Mouse (Mus musculus): ENCODE measurements around the gene Oosp1. TPM values are rescaled to one million over a fixed set of nuclear protein-coding genes. Genes with fewer than 3 reads are reported as not detected.

Oosp1 gene
- polyA plus RNA-seq, 1 experiment, result not detected

- TF ChIP-seq POLR2A (IDR thresholded peaks at IDR 0.05; ENCODE audit: insufficient read depth, low read length) (no peak), CTCF (IDR thresholded peaks at IDR 0.05; ENCODE audit: low read depth, low read length) (no peak), EP300 (IDR thresholded peaks at IDR 0.05; ENCODE audit: insufficient read depth, low read depth, low read length) (no peak)
- H3K36me3 ChIP-seq (ENCODE audit: control insufficient read depth, insufficient read depth, low read length, poor library complexity, severe bottlenecking), result no peaks in the 10 kb centered on the region
- H3K9me3 ChIP-seq (replicated peaks; ENCODE audit: control insufficient read depth, insufficient read depth, low read length, poor library complexity, severe bottlenecking), result no peaks in the 10 kb centered on the region
- H3K27me3 ChIP-seq (ENCODE audit: control insufficient read depth, insufficient read depth, low read length, poor library complexity, severe bottlenecking), result no peaks in the 10 kb centered on the region
- H3K9ac ChIP-seq (ENCODE audit: low read depth, poor library complexity, severe bottlenecking), result no peak overlapping the region
- H3K4me1 ChIP-seq (ENCODE audit: control insufficient read depth, insufficient read depth, low read length), result no peaks in the 10 kb centered on the region
- H3K27ac ChIP-seq (ENCODE audit: insufficient read depth, low read length), result no peak overlapping the region
- H3K4me3 ChIP-seq (ENCODE audit: low read depth, low read length), result no peak overlapping the region
Measured at GRCm38 (mm10) chr19:11661562-11661961, 29.4 kb downstream of the Oosp1 start.

DNA sequence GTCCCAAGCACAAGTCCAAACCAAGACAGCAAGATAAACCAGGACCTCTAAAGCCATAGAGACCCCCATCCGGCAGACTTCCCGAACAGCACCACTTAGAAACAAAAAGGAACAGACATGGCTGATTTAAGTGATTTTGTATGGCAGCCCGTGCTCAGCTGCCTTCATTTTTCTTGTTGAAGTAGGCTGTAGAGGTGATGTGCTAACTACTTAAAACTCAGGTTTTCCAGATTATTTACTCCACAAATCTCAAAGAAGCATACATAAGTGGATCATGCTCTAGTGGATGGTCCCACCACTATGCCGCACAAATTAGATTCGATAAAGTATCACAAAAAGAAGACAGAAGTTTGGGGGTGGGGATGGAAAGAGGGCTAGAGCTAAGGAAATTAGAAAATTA is 30.5 kb downstream of the Oosp1 start, which contains the start of gene Oosp2:
Gene Oosp2, minus strand, starts transcription at position 101 of the 400 bp plus-strand sequence.
- no peak within 1 kb of the TSS for H3K27ac ChIP-seq (ENCODE audit: insufficient read depth, low read length)
- no peak within 1 kb of the TSS for H3K9ac ChIP-seq (ENCODE audit: low read depth, poor library complexity, severe bottlenecking)
- H3K4me1 ChIP-seq (ENCODE audit: control insufficient read depth, insufficient read depth, low read length), result no peaks in the 10 kb centered on the region

GRCm38 (mm10) chr19:11659142-11659541 is 31.8 kb downstream of the Oosp1 start:
- H3K27ac ChIP-seq (ENCODE audit: insufficient read depth, low read length), result no peak overlapping the region
- no peaks in the 10 kb centered on the region for H3K4me1 ChIP-seq (ENCODE audit: control insufficient read depth, insufficient read depth, low read length)
- H3K36me3 ChIP-seq (ENCODE audit: control insufficient read depth, insufficient read depth, low read length, poor library complexity, severe bottlenecking), result no peaks in the 10 kb centered on the region
- H3K9ac ChIP-seq (ENCODE audit: low read depth, poor library complexity, severe bottlenecking), result no peak overlapping the region
- no peaks in the 10 kb centered on the region for H3K27me3 ChIP-seq (ENCODE audit: control insufficient read depth, insufficient read depth, low read length, poor library complexity, severe bottlenecking)
- TF ChIP-seq POLR2A (IDR thresholded peaks at IDR 0.05; ENCODE audit: insufficient read depth, low read length) (no peak), CTCF (IDR thresholded peaks at IDR 0.05; ENCODE audit: low read depth, low read length) (no peak), EP300 (IDR thresholded peaks at IDR 0.05; ENCODE audit: insufficient read depth, low read depth, low read length) (no peak)
- no peak overlapping the region for H3K4me3 ChIP-seq (ENCODE audit: low read depth, low read length)
- no peaks in the 10 kb centered on the region for H3K9me3 ChIP-seq (replicated peaks; ENCODE audit: control insufficient read depth, insufficient read depth, low read length, poor library complexity, severe bottlenecking)

More for the DNA sequence above, 30.5 kb downstream of the Oosp1 start, which contains the start of gene Oosp2:
- no peaks in the 10 kb centered on the region for H3K27me3 ChIP-seq (ENCODE audit: control insufficient read depth, insufficient read depth, low read length, poor library complexity, severe bottlenecking)
- TF ChIP-seq CTCF (IDR thresholded peaks at IDR 0.05; ENCODE audit: low read depth, low read length), result no peak
- TF ChIP-seq POLR2A (IDR thresholded peaks at IDR 0.05; ENCODE audit: insufficient read depth, low read length), result no peak
- H3K36me3 ChIP-seq (ENCODE audit: control insufficient read depth, insufficient read depth, low read length, poor library complexity, severe bottlenecking), result no peaks in the 10 kb centered on the region
- H3K9me3 ChIP-seq (replicated peaks; ENCODE audit: control insufficient read depth, insufficient read depth, low read length, poor library complexity, severe bottlenecking), result no peaks in the 10 kb centered on the region
- no peak within 1 kb of the TSS for H3K4me3 ChIP-seq (ENCODE audit: low read depth, low read length)

GRCm38 (mm10) chr19:11649564-11649963 is 41.4 kb downstream of the Oosp1 start:
- Histone ChIP-seq H3K4me1 (ENCODE audit: control insufficient read depth, insufficient read depth, low read length) (no peaks in the 10 kb centered on the region), H3K4me3 (ENCODE audit: low read depth, low read length) (no peak overlapping the region), H3K27me3 (ENCODE audit: control insufficient read depth, insufficient read depth, low read length, poor library complexity, severe bottlenecking) (no peaks in the 10 kb centered on the region), H3K27ac (ENCODE audit: insufficient read depth, low read length) (no peak overlapping the region), H3K9me3 (replicated peaks; ENCODE audit: control insufficient read depth, insufficient read depth, low read length, poor library complexity, severe bottlenecking) (no peaks in the 10 kb centered on the region), H3K9ac (ENCODE audit: low read depth, poor library complexity, severe bottlenecking) (no peak overlapping the region), H3K36me3 (ENCODE audit: control insufficient read depth, insufficient read depth, low read length, poor library complexity, severe bottlenecking) (no peaks in the 10 kb centered on the region)
- TF ChIP-seq CTCF (IDR thresholded peaks at IDR 0.05; ENCODE audit: low read depth, low read length) (no peak), POLR2A (IDR thresholded peaks at IDR 0.05; ENCODE audit: insufficient read depth, low read length) (no peak), EP300 (IDR thresholded peaks at IDR 0.05; ENCODE audit: insufficient read depth, low read depth, low read length) (no peak)

- TF ChIP-seq CTCF (IDR thresholded peaks at IDR 0.05; ENCODE audit: low read depth, low read length) (no peak), POLR2A (IDR thresholded peaks at IDR 0.05; ENCODE audit: insufficient read depth, low read length) (no peak), EP300 (IDR thresholded peaks at IDR 0.05; ENCODE audit: insufficient read depth, low read depth, low read length) (no peak)
- H3K4me1 ChIP-seq (ENCODE audit: control insufficient read depth, insufficient read depth, low read length), result no peaks in the 10 kb centered on the region
- no peaks in the 10 kb centered on the region for H3K9me3 ChIP-seq (replicated peaks; ENCODE audit: control insufficient read depth, insufficient read depth, low read length, poor library complexity, severe bottlenecking)
- no peak overlapping the region for H3K27ac ChIP-seq (ENCODE audit: insufficient read depth, low read length)
- H3K27me3 ChIP-seq (ENCODE audit: control insufficient read depth, insufficient read depth, low read length, poor library complexity, severe bottlenecking), result no peaks in the 10 kb centered on the region
- H3K4me3 ChIP-seq (ENCODE audit: low read depth, low read length), result no peak overlapping the region
- H3K9ac ChIP-seq (ENCODE audit: low read depth, poor library complexity, severe bottlenecking), result no peak overlapping the region
- no peaks in the 10 kb centered on the region for H3K36me3 ChIP-seq (ENCODE audit: control insufficient read depth, insufficient read depth, low read length, poor library complexity, severe bottlenecking)
Measured at GRCm38 (mm10) chr19:11646166-11646565, 44.8 kb downstream of the Oosp1 start.

DNA sequence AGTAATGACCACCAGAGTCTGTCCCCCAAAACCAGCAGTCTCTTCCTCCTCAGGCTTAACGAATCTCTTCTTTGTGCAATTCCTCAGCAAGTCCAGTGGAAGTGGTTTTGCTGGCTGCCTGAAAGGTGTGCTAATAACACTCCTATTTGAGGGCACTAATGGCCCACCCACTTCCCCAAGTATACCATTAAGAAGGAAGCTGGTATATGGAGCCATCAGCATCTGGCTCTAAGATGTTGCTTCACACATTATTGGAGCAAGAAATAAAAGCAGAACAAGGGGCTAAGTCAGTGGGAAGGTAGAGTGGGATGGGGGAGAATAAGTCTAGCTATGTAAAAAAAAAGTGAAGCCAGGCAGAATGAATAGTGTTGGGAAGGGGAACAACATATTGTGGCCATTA is 50.2 kb downstream of the Oosp1 start, which contains the start of gene Ms4a3:
Gene Ms4a3, minus strand, starts transcription at position 120 of the 400 bp plus-strand sequence.
- H3K27me3 ChIP-seq (ENCODE audit: control insufficient read depth, insufficient read depth, low read length, poor library complexity, severe bottlenecking), result no peaks in the 10 kb centered on the region
- no peak within 1 kb of the TSS for H3K27ac ChIP-seq (ENCODE audit: insufficient read depth, low read length)
- H3K9me3 ChIP-seq (replicated peaks; ENCODE audit: control insufficient read depth, insufficient read depth, low read length, poor library complexity, severe bottlenecking), result no peaks in the 10 kb centered on the region
- no peak within 1 kb of the TSS for H3K4me3 ChIP-seq (ENCODE audit: low read depth, low read length)
- no peaks in the 10 kb centered on the region for H3K4me1 ChIP-seq (ENCODE audit: control insufficient read depth, insufficient read depth, low read length)
- H3K9ac ChIP-seq (ENCODE audit: low read depth, poor library complexity, severe bottlenecking), result no peak within 1 kb of the TSS
- H3K36me3 ChIP-seq (ENCODE audit: control insufficient read depth, insufficient read depth, low read length, poor library complexity, severe bottlenecking), result no peaks in the 10 kb centered on the region
- no peak for TF ChIP-seq CTCF (IDR thresholded peaks at IDR 0.05; ENCODE audit: low read depth, low read length)

All from ES-Bruce4 (cell line).